Mouse (Mus musculus): ENCODE results near the gene Fthl17c. TPM values are rescaled to one million over a fixed set of nuclear protein-coding genes. Genes with fewer than 3 reads are reported as not detected.
A peak's percentile ranks its signal among the peaks of the same experiment; 100 is the strongest.
"Not testable (repeated sequence)": the region's sequence is repeated elsewhere in the genome, so short reads cannot be mapped to it uniquely, and the experiment has no call there.

The Fthl17c gene
- not detected in 2 replicates for polyA plus RNA-seq (2015; fragmentation: Nextera tagmentation; extraction: Ambion mirVana)

DNA sequence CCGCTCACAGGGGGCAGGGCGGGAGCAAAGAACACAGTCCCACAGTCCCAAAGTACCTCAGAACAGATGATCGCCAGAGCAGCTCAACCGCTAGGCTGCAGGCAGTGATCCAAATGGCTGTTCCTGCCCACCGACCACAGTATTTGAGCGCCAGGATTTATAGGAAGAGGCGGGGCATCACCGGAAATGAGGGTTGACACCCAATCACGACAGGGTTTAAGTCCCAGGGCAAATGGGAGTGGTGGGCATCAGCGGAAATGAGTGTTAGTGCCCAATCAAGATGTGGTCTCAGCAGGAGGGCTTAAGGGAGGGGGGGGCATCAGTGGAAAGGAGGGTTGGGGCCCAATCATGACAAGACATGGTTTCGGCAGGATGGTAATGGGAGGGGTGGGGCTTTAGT, at the start of gene Fthl17c:
Gene Fthl17c, minus strand, starts transcription at position 101 of the 400 bp plus-strand sequence.
- no CpG with 5 or more reads among the region's 11 CpGs for WGBS
- not testable (repeated sequence) for H3K4me2 ChIP-seq; H3K9ac ChIP-seq; H3K27me3 ChIP-seq; H3K27ac ChIP-seq; H3K4me3 ChIP-seq (replicated peaks); H3K4me1 ChIP-seq; H3K36me3 ChIP-seq; ATAC-seq (replicated peaks; ENCODE audit: low FRiP score); H3K9me3 ChIP-seq (replicated peaks)

DNA sequence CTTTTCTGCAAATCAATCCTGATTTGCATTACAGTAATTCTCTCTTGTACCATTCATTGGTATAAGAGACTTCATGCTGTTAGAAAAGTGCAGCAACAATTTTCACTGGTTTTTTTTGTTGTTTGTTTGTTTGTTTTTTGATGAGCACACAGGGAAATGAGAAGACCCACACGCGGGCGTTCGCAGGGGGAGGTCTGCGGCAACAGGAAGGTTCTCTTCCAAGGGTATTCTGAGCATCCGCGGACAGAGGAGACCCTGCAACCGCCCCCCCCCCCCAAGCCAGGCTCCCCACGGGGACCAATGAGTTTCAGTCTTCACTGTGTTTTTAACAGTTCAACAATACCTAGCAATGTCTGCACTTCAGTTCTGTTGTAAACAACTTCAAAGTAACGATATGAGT, 43.1 kb upstream of the Fthl17c start:
- Histone ChIP-seq H3K9me3 (replicated peaks) (no peaks in the 10 kb centered on the region), H3K4me1 (no peaks in the 10 kb centered on the region), H3K36me3 (no peaks in the 10 kb centered on the region), H3K4me3 (replicated peaks) (no peak overlapping the region), H3K27ac (no peak overlapping the region), H3K9ac (no peak overlapping the region), H3K27me3 (no peaks in the 10 kb centered on the region), H3K4me2 (no peak overlapping the region)
- no peak for ATAC-seq (replicated peaks; ENCODE audit: low FRiP score)
- WGBS: 67% methylated on average over 9 of the region's 10 CpGs

DNA sequence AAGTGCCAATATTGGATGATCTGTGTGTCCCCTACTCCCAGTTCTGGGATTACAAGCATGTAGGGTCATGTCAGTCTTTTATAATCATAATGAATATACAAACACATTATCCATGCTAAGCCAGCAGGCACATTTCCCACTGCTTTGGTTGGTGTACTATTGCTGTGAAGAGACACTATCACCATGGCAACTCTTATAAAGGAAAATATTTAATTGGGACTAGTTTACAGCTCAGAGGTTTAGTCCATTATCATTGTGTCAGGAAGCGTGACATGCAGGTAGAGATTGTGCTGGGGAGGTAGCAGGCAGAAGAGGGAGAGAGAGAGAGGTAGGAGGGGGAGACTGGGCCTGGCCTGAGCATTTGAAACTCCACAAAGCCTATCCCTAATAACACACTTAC, 39.7 kb upstream of the Fthl17c start:
- H3K4me3 ChIP-seq (replicated peaks): no peak overlapping the region
- no peaks in the 10 kb centered on the region for H3K9me3 ChIP-seq (replicated peaks)
- ATAC-seq (replicated peaks; ENCODE audit: low FRiP score): no peak
- no peak overlapping the region for H3K9ac ChIP-seq
- no peaks in the 10 kb centered on the region for H3K36me3 ChIP-seq
- no peaks in the 10 kb centered on the region for H3K4me1 ChIP-seq
- WGBS: 84% methylated on average over 1 of the region's 1 CpGs
- H3K4me2 ChIP-seq: no peak overlapping the region
- no peak overlapping the region for H3K27ac ChIP-seq
- no peaks in the 10 kb centered on the region for H3K27me3 ChIP-seq

DNA sequence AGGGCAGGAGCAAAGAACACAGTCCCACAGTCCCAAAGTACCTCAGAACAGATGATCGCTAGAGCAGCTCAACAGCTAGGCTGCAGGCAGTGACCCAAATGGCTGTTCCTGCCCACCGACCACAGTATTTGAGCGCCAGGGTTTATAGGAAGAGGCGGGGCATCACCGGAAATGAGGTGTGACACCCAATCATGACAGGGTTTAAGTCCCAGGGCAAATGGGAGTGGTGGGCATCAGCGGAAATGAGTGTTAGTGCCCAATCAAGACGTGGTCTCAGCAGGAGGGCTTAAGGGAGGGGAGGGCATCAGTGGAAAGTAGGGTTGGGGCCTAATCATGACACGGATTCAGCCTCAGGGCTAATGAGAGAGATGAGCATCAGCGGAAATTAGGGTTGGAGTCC, 10.3 kb upstream of the Fthl17c start, which contains the start of gene Fthl17d:
Gene Fthl17d, minus strand, starts transcription at position 101 of the 400 bp plus-strand sequence.
- H3K27ac ChIP-seq; H3K4me3 ChIP-seq (replicated peaks); H3K27me3 ChIP-seq; H3K9ac ChIP-seq; H3K36me3 ChIP-seq; H3K9me3 ChIP-seq (replicated peaks); H3K4me2 ChIP-seq; H3K4me1 ChIP-seq; ATAC-seq (replicated peaks; ENCODE audit: low FRiP score): not testable (repeated sequence)
- no CpG with 5 or more reads among the region's 9 CpGs for WGBS

DNA sequence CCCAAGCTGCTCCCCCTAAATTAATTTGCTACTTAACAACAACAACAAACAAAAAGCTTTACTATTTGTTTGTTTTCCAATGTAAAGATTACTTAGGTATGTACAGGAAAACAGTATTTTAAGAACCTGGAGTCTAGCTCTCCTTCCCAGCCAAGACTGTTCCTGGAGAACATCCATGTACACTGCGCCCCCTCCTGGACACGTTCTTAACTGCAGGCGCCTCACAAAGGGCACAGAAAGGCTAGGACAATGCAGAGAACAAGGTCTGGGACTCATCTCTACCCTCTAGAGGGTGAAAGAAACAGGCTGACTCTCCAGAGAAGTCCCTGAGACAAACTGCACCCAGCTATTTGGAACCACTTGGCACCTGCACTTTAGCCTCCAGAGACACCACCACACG, 11.7 kb downstream of the Fthl17c start:
- WGBS: 50% methylated on average over 4 of the region's 4 CpGs
- not testable (repeated sequence) for H3K9ac ChIP-seq; H3K9me3 ChIP-seq (replicated peaks); ATAC-seq (replicated peaks; ENCODE audit: low FRiP score); H3K4me2 ChIP-seq; H3K36me3 ChIP-seq; H3K4me3 ChIP-seq (replicated peaks); H3K27ac ChIP-seq; H3K27me3 ChIP-seq; H3K4me1 ChIP-seq

DNA sequence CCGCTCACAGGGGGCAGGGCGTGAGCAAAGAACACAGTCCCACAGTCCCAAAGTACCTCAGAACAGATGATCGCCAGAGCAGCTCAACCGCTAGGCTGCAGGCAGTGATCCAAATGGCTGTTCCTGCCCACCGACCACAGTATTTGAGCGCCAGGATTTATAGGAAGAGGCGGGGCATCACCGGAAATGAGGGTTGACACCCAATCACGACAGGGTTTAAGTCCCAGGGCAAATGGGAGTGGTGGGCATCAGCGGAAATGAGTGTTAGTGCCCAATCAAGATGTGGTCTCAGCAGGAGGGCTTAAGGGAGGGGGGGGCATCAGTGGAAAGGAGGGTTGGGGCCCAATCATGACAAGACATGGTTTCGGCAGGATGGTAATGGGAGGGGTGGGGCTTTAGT, 13.5 kb downstream of the Fthl17c start, which contains the start of gene Fthl17b:
Gene Fthl17b, minus strand, starts transcription at position 101 of the 400 bp plus-strand sequence.
- 92% methylated on average over 4 of the region's 11 CpGs for WGBS
- not testable (repeated sequence) for H3K9ac ChIP-seq; ATAC-seq (replicated peaks; ENCODE audit: low FRiP score); H3K9me3 ChIP-seq (replicated peaks); H3K4me1 ChIP-seq; H3K27me3 ChIP-seq; H3K4me2 ChIP-seq; H3K27ac ChIP-seq; H3K4me3 ChIP-seq (replicated peaks); H3K36me3 ChIP-seq

DNA sequence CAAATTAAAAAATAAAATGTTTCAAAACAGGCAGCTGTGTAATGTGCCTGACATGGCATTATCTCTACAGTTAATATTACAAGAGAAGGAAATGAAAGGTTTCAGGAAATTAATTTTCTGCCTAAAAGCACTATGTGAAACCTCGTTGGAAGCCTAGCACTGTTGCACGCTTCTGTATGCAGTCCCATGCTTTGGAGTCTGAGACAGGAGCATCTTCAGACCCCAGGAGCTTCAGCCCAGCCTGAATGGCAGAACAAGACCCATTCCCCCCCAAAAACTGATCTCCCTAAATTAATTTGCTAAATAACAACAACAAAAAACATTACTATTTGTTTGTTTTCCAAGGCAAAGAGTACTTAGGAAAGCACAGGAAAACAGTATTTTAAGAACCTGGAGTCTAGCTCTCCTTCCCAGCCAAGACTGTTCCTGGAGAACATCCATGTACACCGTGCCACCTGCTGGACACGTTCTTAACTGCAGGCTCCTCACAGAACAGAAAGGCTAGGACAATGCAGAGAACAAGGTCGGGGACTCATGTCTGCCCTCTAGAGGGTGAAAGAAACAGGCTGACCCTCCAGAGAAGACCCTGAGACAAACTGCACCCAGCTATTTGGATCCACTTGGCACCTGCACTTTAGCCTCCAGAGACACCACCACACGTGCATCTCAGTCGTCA, 28.1 kb downstream of the Fthl17c start:
- WGBS: 15% methylated on average over 7 of the region's 7 CpGs
- not testable (repeated sequence) for H3K27ac ChIP-seq; H3K27me3 ChIP-seq; H3K4me2 ChIP-seq; H3K4me1 ChIP-seq; H3K9me3 ChIP-seq (replicated peaks); H3K36me3 ChIP-seq; H3K9ac ChIP-seq; H3K4me3 ChIP-seq (replicated peaks)
- ATAC-seq (replicated peaks; ENCODE audit: low FRiP score): peak; percentile 70; the same call in 1 of the 2 replicates

DNA sequence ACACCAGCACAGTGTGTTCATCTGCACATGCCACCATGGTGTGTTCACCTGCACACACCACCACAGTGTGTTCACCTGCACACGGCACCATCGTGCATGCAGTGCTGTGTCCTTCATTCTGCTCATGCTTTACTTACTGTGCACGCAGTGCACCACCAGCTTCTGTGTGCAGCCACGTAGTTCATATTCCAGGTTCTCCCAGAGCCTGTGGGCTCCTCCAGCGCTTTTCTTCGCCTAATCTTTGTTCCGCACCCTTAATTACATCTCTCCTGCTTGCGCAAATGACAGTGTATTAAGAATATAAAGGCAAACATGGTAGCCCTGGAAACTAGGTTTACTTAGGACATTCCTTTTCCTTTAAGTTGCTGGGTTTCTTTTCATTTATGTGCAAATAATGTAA, 32.3 kb downstream of the Fthl17c start:
- no peaks in the 10 kb centered on the region for H3K27me3 ChIP-seq
- no peaks in the 10 kb centered on the region for H3K4me1 ChIP-seq
- ATAC-seq (replicated peaks; ENCODE audit: low FRiP score): no peak
- H3K4me2 ChIP-seq: no peak overlapping the region
- H3K9me3 ChIP-seq (replicated peaks): no peaks in the 10 kb centered on the region
- no peak overlapping the region for H3K9ac ChIP-seq
- no peaks in the 10 kb centered on the region for H3K36me3 ChIP-seq
- 83% methylated on average over 8 of the region's 8 CpGs for WGBS
- no peak overlapping the region for H3K4me3 ChIP-seq (replicated peaks)
- no peak overlapping the region for H3K27ac ChIP-seq

DNA sequence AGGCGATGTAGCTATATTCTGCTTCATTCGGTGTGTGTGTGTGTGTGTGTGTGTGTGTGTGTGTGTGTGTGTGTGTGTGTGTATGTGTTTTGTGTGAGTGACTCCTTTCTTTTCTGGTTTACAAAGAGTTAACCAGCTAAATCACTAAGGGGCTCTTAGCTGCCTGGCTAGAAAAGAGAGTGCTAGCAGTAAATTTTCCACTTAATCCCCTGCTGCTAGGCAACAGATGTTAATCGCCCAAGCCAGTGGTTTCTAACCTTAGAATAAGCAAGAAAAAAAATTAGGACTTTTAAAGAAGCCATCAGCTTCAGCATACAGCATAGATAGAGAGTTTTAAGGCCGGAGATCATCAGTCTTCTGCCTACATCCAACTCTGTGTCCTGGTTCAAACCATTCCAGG, 49.1 kb downstream of the Fthl17c start:
- Histone ChIP-seq H3K4me1 (no peaks in the 10 kb centered on the region), H3K9me3 (replicated peaks) (no peaks in the 10 kb centered on the region), H3K4me3 (replicated peaks) (no peak overlapping the region), H3K36me3 (no peaks in the 10 kb centered on the region), H3K4me2 (no peak overlapping the region), H3K27me3 (no peaks in the 10 kb centered on the region), H3K27ac (no peak overlapping the region), H3K9ac (no peak overlapping the region)
- WGBS: 34% methylated on average over 4 of the region's 4 CpGs
- no peak for ATAC-seq (replicated peaks; ENCODE audit: low FRiP score)

Other genes starting within 250 kb of the Fthl17c start
- not detected in 2 replicates for gene Ssx9, start 228.1 kb downstream of the Fthl17c start, polyA plus RNA-seq (2015; fragmentation: Nextera tagmentation; extraction: Ambion mirVana)
- gene Ssxb5, start 172.9 kb downstream of the Fthl17c start, polyA plus RNA-seq (2015; fragmentation: Nextera tagmentation; extraction: Ambion mirVana): not detected in 2 replicates
- gene Gm6592, start 132.6 kb downstream of the Fthl17c start, polyA plus RNA-seq (2015; fragmentation: Nextera tagmentation; extraction: Ambion mirVana): not detected in 2 replicates
- not detected in 2 replicates for gene Gm5751, start 102.3 kb downstream of the Fthl17c start, polyA plus RNA-seq (2015; fragmentation: Nextera tagmentation; extraction: Ambion mirVana)
- 3.6 and 3.7 TPM in 2 replicates for gene B630019K06Rik, start 84.2 kb downstream of the Fthl17c start, polyA plus RNA-seq (2015; fragmentation: Nextera tagmentation; extraction: Ambion mirVana)
- gene Fthl17b, start 13.6 kb downstream of the Fthl17c start, polyA plus RNA-seq (2015; fragmentation: Nextera tagmentation; extraction: Ambion mirVana): not detected in 2 replicates
- not detected in 2 replicates for gene Fthl17d, start 10.2 kb upstream of the Fthl17c start, polyA plus RNA-seq (2015; fragmentation: Nextera tagmentation; extraction: Ambion mirVana)
- gene Fthl17e, start 56.9 kb upstream of the Fthl17c start, polyA plus RNA-seq (2015; fragmentation: Nextera tagmentation; extraction: Ambion mirVana): not detected in 2 replicates
- not detected in 2 replicates for gene Fthl17f, start 86.5 kb upstream of the Fthl17c start, polyA plus RNA-seq (2015; fragmentation: Nextera tagmentation; extraction: Ambion mirVana)
- not detected in 2 replicates for gene 4930402K13Rik, start 128.0 kb upstream of the Fthl17c start, polyA plus RNA-seq (2015; fragmentation: Nextera tagmentation; extraction: Ambion mirVana)
- 0.99 and 1.3 TPM in 2 replicates for gene Lancl3, start 223.3 kb upstream of the Fthl17c start, polyA plus RNA-seq (2015; fragmentation: Nextera tagmentation; extraction: Ambion mirVana)

Measured in kidney, embryonic 15.5 days (tissue).